Mouse (Mus musculus) kidney, postnatal 14 days (tissue): ENCODE measurements around the gene Astn2.
A peak's percentile ranks its signal among the peaks of the same experiment; 100 is the strongest.

Experiments
- DNase-seq: peaks from one replicate; pipeline ENCODE4 v3.0.0; 2022; ENCODE audit warnings: mixed read lengths

Astn2 gene

DNA sequence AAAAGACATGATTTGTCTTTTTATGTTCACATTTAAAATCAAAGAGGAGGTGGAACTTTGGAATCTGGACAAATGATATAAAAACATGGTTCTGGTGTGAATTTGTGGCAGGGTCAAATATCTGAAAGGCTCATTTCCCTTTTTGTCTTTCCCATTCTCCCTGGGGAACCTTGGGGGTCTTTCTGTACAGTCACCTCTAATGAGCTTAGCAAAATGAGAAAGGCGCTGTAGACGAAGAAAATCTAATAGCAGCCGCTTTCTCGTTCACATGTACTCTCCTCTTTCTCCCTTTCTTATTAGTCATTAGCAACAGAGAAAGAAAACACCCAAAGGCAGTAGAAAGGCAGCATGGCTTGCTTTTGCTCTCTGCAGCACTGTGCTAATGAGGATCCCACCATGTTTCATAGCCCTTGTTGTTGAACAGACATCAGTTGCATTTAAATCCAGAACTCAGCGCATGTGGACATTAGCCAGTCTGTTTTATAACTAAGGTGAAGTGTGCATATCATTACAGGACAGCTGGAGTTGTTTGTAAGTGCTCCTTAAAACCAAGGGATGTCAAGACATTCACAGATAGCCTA lies 737.3 kb downstream of the Astn2 start:
- no peak for DNase-seq

DNA sequence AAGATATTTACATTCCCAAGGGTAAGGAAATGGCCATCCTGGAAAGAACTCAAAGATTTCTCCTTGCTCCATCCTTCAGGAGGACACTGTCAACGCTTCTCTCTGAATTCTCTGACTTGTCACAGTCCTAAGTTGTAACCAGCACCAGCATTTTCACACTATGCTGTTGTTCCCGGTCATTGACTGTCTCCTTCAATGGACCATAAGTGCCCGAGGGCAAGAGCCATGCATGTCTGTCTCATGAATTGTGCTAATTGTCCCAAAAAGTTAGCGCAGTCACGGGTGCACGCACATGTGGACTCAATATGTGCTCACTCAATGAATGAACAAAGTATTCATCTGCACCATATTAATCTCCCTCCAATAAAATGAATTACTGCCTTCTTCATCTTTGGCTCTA lies 741.2 kb downstream of the Astn2 start:
- no peak for DNase-seq

DNA sequence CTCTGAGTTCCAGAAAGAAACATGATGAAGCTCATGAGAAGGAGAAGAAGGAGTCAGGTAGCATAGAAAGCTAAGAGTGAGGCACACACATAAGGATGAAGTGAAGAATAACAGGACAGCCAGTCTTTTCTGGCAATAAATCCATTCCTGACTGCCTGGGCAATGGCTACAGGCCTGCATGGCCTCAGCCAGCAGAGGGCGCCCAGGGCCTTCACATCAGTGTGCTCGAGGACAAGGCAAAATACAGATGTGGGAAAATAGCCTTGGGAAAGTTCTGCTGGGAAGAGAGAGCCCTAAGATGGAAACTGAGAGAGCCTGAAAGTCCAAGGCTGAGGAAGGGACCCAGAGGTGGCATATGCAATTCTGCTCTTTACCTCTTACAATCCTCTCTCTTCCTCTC lies 749.7 kb downstream of the Astn2 start:
- DNase-seq: peak; percentile 79

DNA sequence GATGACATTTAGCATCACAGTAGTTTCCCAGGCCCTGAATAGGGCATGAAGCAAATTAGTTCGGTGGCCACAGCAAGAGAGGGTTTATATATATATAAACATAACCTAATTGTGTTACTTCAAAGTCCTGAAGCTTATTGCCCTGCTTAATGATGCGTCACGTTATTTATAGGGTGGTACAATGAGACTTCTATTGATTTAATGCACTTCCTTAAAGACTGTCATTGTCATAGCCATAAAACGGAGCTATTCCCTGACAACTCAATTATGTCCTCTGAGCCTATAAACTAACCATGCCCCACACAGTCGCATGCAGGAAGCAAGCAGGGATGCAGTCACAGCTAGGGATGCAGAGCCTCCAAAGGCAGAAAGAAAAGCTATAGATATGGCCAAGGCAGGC lies 761.8 kb downstream of the Astn2 start:
- no peak for DNase-seq

DNA sequence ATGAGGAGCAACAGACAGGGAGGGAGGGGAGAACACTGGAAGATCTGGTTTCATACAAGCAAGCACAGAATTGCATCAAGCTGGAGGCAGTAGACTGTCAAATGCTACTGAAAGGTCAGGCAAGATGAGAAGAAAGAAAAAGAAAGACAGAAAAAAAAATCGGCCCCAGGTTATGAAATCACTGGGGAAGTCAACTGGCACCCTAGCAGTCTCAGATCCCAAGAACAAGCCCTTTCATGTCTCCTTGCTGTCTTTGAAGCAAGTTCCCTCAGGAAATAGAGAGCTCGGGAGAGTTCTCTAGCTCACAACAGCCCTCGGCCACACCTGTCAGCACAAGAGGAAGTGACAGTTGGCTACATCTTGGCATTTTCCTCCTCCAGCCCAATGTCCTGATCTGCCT lies 766.2 kb downstream of the Astn2 start:
- no peak for DNase-seq

DNA sequence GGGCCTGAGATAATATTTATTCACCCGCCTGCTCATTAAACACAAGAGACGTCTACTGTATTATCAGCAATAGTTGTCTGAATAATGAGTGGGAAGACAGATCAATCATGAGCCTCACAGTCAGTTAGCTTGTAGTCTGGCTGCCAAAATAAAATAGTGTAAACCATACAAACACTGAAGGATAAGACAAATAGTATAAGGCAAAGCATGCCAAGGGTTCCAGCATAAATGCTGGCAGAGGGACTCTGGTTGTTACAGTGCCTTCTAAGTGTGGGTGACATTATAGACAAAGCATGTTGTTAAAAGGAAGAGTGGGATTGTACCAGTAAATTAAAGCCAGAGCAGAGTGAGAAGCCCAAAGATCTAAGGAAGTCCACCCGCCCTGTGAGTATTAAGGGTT lies 784.3 kb downstream of the Astn2 start:
- no peak for DNase-seq

DNA sequence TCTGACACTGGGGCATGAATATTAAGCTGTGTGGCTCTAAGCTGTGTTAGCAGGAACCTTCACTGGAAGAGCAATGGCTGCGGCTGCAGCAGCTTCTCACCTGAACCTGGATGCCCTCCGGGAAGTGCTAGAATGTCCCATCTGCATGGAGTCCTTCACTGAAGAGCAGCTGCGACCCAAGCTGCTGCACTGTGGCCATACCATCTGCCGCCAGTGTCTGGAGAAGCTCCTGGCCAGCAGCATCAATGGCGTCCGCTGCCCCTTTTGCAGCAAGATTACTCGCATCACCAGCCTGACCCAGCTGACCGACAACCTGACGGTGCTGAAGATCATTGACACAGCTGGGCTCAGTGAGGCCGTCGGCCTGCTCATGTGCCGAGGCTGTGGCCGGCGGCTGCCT lies 791.3 kb downstream of the Astn2 start:
- DNase-seq: no peak

DNA sequence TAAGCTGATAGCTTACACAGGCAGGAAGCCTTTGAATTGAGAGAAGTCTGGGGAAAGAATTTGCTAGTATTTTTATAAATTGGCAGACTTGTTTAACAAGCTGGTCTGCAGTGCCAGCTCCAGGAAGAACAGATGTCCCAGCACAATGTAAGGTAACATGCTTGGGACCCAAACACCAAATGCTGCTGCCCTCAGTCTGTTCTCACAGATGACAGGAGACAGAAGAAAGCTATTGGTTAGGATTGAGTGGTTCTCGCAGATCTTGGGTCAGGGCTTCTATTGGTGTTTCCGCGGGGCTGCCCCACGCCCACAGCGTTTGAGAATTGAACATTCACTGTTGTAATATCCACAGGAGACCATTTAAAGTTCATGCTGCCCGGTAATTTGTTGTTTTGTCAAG lies 793.5 kb downstream of the Astn2 start:
- no peak for DNase-seq

DNA sequence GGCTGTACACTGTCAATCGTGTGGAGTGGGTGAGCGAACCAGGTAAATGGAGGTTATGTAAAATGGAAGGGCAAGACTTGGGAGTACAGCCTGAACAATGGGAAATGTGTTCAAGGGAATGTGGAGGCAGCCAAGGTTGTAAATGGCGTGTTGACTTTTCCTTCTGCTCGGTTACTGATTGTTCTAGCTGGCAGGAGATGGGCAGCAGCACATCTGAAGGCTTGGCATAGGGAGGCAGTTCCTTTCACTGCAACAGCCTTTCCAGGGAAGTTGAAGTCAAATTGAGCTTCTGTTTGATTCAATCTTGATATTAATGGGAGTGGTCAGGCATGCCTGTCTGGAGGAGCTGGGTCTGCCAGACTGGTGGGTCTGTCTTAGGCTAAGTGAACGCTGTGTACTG lies 794.1 kb downstream of the Astn2 start:
- DNase-seq: no peak

DNA sequence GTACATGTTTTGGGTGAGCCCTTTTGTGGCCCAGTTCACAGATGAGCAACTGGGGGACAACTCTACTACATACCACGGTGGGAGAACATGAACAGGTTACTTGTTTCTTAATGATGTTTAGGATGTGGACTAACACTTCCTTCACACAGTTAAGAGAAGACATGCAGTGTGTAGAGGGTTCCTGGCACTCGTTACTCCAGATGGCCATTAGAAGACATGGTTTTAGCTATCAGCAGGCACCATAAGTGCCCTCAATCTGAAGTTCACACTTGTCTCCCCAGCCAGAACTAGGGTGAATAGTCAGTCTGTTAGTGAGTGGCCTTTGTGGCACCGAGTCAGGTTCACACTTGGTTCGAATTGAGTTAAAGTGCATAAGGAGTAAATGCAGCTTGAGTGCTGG lies 796.3 kb downstream of the Astn2 start:
- DNase-seq: no peak

DNA sequence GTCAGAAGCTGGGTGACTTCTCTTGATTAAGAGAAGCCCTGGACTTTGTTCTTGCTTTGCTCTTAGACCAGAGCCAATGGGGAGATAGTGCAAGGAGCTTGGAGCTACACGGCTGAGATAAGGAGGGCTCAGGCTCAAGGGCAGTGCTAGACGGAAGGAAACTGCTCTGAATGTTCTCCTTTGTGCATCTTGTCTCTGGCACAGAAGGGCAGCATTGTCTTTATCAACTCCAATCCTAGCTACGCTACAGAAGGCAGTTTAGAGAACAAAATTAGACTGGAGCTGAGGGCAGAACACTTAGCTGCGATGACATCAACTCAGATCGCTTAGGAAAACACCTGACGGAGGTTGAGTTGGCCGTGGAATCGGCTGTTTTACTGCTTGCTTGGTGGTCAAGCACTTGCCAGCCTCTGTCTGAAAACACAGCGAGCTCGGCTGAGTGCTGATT lies 797.2 kb downstream of the Astn2 start:
- DNase-seq: no peak

DNA sequence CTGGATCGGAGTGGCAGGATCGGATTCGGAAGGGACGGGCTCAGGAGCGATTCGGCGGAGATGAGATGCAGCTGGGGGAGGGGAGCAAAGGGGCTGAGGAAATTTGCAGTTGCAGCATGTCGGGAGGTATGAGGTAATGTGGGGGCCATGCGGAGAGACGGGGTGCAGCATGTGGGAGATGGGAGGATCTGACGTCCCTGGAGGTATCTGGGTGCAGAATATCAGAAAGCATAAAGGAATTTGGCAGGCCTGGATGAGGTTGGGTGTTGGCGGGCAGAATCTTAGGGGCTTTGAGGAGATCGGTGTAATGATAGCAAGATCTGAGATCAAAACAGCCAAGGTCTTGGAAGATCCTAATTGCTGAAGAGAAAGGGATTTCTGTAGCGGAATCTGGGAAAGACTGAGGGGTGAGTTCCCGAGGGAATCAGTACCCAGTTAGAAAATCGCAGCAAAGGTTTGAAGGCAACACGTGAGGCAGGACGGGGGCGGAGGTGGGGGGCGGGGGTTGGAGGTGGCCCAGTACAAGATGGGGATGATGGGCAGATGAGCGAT lies 799.2 kb downstream of the Astn2 start:
- no peak for DNase-seq

DNA sequence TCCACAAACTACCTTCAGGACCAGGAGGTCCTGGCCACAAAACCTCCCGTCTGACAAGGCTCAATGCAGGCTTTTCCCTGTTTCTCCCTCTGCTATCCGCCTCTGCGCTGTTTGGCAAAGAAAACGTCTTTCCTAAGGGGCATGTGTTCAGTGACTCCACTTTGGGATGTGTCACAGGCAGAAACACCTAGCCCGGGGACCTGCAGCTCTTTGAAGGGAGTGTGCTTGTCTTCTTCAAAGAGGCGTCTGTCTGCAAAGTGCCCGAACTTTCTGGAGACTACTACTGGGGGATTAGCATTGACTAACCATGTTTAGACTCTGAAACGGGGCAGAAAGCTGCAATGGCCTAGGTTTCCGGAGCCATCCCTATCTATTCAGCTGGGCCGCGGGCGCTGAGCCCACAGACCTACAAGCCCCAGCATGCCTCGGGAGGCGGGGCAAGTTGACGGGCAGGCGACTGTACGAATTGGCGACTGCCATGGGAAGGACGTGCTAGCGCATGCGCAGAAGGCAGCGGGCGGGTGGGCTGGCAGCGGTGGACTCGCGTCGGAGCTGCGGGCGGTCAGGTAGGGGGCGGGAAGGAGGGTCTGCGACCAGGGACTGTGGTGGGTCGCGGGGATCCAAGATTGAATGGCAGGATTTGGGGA lies 799.8 kb downstream of the Astn2 start, which contains the start of gene Trim32:
Trim32 (plus strand) TSS at position 483 of the 647 bp plus-strand sequence.
- DNase-seq: peak; percentile 99

DNA sequence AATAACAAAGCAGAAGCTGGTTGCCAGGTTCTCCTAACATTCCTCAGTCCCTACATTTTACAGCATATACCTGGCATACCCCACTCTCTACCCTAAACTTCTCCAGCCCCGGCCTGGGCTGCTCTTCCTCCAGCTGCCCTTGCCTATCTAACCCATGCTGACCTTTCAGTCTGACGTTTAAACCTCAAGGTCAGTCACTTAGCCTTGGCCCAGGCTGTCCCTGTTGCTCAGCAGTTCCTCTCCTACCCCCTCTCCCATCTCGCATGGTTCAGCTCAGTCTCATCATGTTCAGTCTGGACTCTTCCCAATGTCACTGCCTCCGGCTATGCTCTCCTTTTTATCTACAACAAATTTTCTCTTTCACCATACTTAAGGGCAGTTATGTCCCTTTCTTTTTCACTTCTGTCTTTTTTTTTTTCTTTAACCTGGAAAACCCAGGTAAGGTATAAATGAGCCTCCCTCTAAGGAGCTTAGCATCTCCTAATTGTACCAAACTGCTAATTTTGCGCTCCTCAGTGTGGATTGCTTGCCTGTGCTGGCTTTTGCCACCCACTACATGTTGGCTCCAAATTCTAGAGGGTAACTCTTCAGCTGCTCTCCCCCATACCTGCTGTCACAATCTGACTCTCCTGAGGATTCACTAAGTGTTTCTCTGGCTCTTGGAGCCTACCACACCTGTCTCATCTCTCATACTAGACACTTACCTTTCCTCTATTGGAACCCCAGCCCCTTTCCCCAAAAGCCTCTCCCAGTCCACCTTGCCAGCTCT lies 809.6 kb downstream of the Astn2 start:
- no peak for DNase-seq

DNA sequence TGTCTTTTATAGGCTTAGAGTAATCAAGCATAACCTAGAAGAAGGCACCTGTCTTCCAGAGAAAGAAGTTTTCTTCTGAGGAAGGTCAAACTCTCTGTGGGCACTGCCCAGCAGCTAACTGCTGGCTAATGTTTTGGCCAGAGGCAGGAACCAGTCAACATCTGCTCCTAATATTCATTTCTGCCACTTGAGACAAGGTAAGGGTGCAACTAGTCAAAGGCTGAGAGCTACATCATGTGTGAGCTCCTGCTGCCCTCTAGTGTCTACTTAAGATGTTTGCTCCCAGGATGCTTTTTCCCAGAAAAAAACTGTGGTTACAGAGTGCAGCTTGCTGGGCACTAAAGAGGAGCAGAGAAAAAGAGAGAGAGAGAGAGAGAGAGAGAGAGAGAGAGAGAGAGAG lies 814.6 kb downstream of the Astn2 start:
- peak; percentile 63 for DNase-seq

DNA sequence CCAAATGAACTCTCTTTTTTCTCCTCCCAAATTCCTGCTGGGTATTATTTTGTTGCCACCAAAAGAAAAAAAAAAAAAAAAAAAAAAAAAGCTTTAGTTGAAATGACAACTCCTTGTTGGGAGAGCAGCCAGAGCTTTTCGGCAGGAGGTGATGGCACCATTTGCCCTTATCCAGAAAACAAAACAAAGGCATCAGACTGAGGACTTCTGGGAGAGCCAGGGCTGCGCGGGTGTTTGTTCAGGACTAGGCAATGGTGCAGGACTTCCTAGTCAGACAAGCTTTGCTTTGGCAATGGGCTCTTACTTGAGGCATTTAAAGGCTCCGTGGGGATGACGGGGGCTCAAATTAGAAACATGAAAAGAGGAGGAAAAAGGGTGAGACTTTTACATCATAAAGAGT lies 817.5 kb downstream of the Astn2 start:
- DNase-seq: no peak

DNA sequence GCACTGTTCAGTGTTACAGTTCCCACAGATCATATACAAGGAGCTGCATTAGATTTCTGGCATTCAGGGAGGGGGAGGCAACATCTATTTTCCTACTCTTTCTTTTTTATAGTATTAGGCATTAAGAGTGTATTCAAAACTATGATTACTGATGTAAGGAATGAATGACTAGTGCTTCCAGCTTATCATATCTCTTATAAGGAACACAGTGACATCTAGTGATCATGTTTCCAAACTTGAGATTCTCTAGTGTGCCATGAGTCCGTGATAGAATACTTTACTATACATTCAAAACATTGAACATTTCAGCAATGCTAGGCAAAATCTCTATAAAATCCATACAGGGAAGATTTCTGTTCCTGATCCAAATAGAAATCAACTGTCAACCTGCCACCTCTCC lies 824.2 kb downstream of the Astn2 start:
- no peak for DNase-seq

DNA sequence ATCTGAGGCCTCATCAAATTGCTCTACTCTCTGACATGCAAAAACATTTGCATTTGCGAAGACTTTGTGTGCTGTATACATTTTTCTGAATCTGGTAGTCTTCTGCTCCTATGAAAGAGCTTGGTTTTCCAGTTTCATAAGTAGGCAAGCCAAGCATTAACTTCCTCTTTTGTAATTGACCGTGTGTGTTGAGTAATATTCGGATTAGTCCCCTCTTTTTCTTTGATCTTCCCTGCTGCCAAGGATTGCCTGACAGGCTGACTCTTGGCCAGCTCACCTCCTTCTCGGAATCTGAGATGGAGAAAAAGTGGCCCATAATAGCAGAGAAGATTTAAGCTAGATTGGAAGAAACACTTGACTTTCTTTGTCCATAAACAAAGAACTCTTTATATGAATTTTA lies 838.9 kb downstream of the Astn2 start:
- DNase-seq: no peak

DNA sequence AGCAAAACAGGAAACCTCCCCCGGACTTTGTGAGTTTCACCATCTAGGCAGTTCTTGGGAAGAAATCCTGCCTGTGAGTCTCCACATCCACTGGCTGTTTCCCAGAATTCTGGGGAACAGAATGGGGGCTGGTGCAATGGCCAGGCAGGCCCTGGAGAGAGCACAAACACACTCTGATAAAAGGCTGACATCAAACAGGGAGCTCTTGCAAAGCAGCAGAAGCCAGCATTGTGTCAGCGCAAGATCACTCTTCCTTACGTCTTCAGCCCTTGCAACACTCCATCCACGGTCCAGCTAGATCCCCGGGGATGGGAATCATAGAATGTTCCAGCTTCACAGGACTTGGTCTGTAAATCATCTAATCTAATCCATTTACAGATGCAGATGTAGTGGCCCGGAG lies 855.9 kb downstream of the Astn2 start:
- no peak for DNase-seq

DNA sequence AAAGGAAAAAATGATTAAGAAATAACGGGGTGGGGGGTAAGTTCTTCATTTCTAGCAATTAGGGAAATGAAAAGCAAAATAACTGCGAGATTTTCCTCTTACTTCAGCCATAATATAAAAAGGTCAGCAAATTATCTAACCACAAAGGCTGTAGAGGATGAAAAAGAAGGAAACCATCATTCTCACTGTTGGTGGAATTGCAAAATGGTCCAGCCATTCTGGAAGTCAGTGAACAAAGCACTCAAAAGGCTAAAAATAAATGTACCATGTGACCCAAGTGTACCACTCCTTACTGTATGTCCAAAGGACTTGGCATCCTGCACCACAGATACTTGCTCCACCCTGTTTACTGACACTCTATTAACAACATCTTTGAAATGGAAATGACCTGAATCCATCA lies 858.8 kb downstream of the Astn2 start:
- DNase-seq: no peak

DNA sequence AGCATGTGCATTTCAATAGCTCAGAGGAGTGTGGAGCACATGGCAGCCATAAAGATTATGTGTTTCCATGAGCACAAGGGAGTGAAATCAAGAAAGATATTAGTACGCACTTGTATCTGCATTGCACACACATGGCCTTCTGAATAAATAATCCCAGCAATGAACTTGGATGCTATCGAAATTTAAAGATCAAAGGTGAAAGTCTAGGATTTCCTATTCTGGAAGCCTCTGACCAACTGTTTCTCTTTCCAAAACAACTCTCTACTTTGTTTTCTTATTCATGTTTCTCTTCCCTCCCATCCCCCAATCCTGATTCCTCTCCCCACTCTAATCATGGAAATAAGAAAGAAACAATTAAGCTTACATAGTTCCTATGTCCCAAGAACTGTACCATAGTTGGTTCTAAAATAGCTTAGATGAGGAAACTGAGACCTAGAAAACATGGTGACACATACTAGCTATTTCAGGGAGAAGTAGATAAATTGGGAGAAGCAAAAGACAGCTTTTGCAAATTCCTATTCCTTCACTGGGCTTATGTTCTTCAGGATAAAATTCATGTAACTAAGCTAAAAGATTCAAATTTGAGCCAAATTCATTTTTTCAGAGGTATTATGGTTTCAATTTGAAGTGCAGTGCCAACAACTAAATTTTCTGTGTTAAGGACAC lies 872.2 kb downstream of the Astn2 start:
- no peak for DNase-seq

DNA sequence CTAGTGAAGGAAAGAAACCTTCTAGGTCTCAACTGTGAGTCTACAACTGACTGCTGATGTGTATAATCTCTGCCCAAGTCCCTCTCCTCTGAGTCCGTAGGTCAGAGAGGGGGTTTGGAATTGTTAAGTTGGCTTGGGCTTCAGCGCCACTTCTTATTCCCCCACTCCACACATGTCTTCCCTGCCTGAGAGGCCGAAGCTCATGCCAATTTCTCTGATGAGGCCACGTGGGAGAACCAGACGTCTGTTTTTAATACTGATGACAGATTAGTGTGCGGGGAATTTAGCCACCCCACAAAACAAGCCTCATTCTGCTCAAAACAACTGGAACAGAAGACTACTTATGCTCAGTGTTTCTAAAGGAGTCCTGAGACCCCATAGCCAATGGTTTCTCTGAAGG lies 872.8 kb downstream of the Astn2 start:
- no peak for DNase-seq

DNA sequence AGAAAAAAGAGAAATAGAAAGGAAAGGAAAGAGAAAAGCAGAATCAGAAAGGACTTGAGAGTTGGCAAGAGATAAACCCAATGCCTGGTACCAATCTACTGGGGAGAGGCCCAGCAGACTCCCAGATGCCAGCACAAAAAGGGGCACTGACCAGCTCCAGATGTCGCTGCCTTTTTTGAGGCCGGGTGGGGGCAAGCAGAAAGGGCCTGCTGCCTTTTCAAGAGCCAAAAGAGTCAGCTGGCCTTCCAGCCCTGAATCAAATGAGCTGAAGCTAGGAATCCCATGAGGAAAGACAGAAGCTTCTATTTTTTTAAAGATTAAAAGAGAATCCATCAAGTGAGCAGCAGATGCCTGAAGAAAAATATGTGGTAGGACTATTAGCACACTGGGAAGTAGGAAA lies 873.5 kb downstream of the Astn2 start:
- no peak for DNase-seq
